ENCODE assay signal across 11 mouse cellular contexts in the genomic region with DNA sequence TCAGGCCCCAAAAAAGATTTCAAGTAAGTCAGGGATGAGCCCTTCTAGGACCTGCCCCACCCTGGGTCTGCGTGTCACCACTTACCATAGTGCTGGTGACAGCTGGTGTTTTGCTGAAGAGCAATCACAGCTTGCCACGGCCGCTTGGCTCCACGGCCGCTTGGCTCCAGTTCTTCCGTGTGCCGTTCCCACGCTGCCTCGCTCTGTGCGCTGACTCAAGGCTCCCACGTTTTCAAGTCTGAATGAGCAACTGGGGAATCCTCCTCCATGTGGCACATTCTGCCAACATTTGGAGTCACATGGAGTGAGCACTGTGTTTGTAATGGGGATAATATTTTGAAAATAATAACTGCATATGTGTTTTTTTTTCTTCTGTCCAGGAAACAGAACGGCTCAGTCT. TPM values are rescaled to one million over a fixed set of nuclear protein-coding genes. Genes with fewer than 3 reads are reported as not detected.
DNase-seq lines count a peak whose midpoint lies in the region; ATAC-seq lines count a peak whose summit lies in the region.
"Had no signal": no experiment of that assay in that cellular context is flagged by ENCODE, and none has a peak within 500 bp of the region (broad histone marks: within the 10 kb centered on the region; RNA-seq: fewer than 3 reads in every experiment).

No protein-coding gene starts in this region.

- H3K9ac ChIP-seq in midbrain, embryonic 16.5 days (ENCODE audit: low read depth, low read length) = no peak overlapping the region
- H3K9ac ChIP-seq: intestine, embryonic 15.5 days had no signal

- ATAC-seq in midbrain, embryonic 16.5 days = no peak
- ATAC-seq in frontal cortex, adult (ENCODE audit: low TSS enrichment) = peak; percentile 90
- no peak for ATAC-seq in inflammation-experienced regulatory T-cells, adult 6 months
- ATAC-seq: intestine, embryonic 15.5 days had no signal

- H3K4me3 ChIP-seq in midbrain, embryonic 10.5 days = no peak overlapping the region
- no peak overlapping the region for H3K4me3 ChIP-seq in midbrain, embryonic 16.5 days (ENCODE audit: low read depth, low read length)
- H3K4me3 ChIP-seq: intestine, embryonic 15.5 days had no signal

- no peaks in the 10 kb centered on the region for H3K27me3 ChIP-seq in midbrain, embryonic 10.5 days (ENCODE audit: low read depth, poor library complexity, severe bottlenecking)
- H3K27me3 ChIP-seq in midbrain, embryonic 16.5 days (ENCODE audit: control insufficient read depth, insufficient read depth, low read depth, low read length) = no peaks in the 10 kb centered on the region
- H3K27me3 ChIP-seq: intestine, embryonic 15.5 days had no signal

- DNase-seq in midbrain, embryonic 10.5 days (ENCODE audit: low spot score) = no peak
- peak; percentile 64 to 74 for DNase-seq in layer of hippocampus, postnatal 36 days
- DNase-seq in right cerebral cortex, postnatal 4 days = peak; percentile 36
- no peak for DNase-seq in gastrocnemius, adult 8-10 months (ENCODE audit: low spot score in 2 of 2)
- DNase-seq: gastrocnemius, postnatal 10 days; spleen, adult 18-20 months had no signal

- 0 out of 2 replicates have a peak overlapping the region, but pooled peaks have one; percentile 38 for H3K27ac ChIP-seq in midbrain, embryonic 10.5 days (replicated peaks)
- H3K27ac ChIP-seq in midbrain, embryonic 16.5 days (ENCODE audit: low read length) = no peak overlapping the region
- H3K27ac ChIP-seq: intestine, embryonic 15.5 days had no signal

- no peaks in the 10 kb centered on the region for H3K36me3 ChIP-seq in midbrain, embryonic 10.5 days
- peaks cover 2% of the 10 kb centered on the region; the same call in 1 of the 2 replicates for H3K36me3 ChIP-seq in midbrain, embryonic 16.5 days (ENCODE audit: control insufficient read depth, insufficient read depth, low read length)
- H3K36me3 ChIP-seq: intestine, embryonic 15.5 days had no signal

- 90% methylated on average over 12 of the region's 12 CpGs for WGBS in midbrain, embryonic 10.5 days
- WGBS in midbrain, embryonic 16.5 days = 66% methylated on average over 12 of the region's 12 CpGs

- no peaks in the 10 kb centered on the region for H3K9me3 ChIP-seq in midbrain, embryonic 10.5 days (replicated peaks)
- no peaks in the 10 kb centered on the region for H3K9me3 ChIP-seq in midbrain, embryonic 16.5 days (replicated peaks; ENCODE audit: control insufficient read depth, low read length, poor library complexity, severe bottlenecking)
- H3K9me3 ChIP-seq: intestine, embryonic 15.5 days had no signal

- no peak overlapping the region for H3K4me2 ChIP-seq in midbrain, embryonic 16.5 days (ENCODE audit: low read length)
- H3K4me2 ChIP-seq: intestine, embryonic 15.5 days; liver, embryonic 11.5 days had no signal

- H3K4me1 ChIP-seq in midbrain, embryonic 10.5 days = peaks cover 19% of the 10 kb centered on the region
- no peaks in the 10 kb centered on the region for H3K4me1 ChIP-seq in midbrain, embryonic 16.5 days (ENCODE audit: control insufficient read depth, insufficient read depth, low read length)
- H3K4me1 ChIP-seq: intestine, embryonic 15.5 days had no signal

RNA-seq across cellular contexts. Expression of gene Prima1, which starts 52.2 kb away (rescaled TPM):
- 1.5 and 1.8 TPM in 2 replicates for polyA plus RNA-seq in midbrain, embryonic 10.5 days (2016; fragmentation: Nextera tagmentation; extraction: Ambion mirVana)
- 0.48 and 0.55 TPM in 2 replicates for polyA plus RNA-seq in midbrain, embryonic 16.5 days (2015; fragmentation: Nextera tagmentation; extraction: Ambion mirVana)
- total RNA-seq in layer of hippocampus, postnatal 36 days (2021) = 1 to 10 TPM; 3.9 to 4.0 TPM
- not detected for polyA plus RNA-seq in inflammation-experienced regulatory T-cells, adult 6 months (2017; shearing (Covaris generic))
- total RNA-seq in gastrocnemius, adult 8-10 months (2022) = 10 to 100 TPM in 3 of 4 experiments, 1 to 10 TPM in 1; 6.5 to 25.9 (median 14.7) TPM

Comparison
In these comparisons a context has a peak if more than half of its experiments do, and no peak if none do; other contexts are left out.
1. DNase-seq: peak in layer of hippocampus, postnatal 36 days (2 of 2) and right cerebral cortex, postnatal 4 days (single experiment); none in midbrain, embryonic 10.5 days (single experiment) and gastrocnemius, adult 8-10 months (0 of 2).